In the genomic region with DNA sequence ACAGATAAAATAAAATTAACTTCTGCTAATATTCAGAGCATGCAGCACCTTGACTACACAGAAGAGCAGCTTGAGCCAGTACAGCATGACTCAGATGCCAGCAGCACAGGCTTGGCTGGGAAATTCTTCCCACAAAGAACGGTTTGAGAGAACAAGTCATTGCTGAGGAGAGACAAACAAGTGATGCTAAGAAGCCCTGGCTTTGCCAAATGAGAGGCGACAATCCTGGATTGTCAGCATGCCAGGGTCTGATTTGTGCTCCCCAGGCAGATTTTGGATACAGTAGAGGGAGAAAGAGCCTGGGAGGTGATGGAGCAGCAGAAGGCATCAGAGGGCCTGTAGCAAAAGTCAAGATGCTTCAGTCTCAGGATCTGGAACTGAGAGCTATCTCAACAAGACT, we compare ENCODE assay signal across 11 mouse cellular contexts. TPM values are rescaled to one million over a fixed set of nuclear protein-coding genes. Genes with fewer than 3 reads are reported as not detected.
DNase-seq lines count a peak whose midpoint lies in the region; TF ChIP-seq lines count a peak whose summit lies in the region.
"Had no signal": no experiment of that assay in that cellular context is flagged by ENCODE, and none has a peak within 500 bp of the region (broad histone marks: within the 10 kb centered on the region; RNA-seq: fewer than 3 reads in every experiment).

No protein-coding gene starts in this region.

- no peaks in the 10 kb centered on the region for H3K36me3 ChIP-seq in heart, adult 2 months (ENCODE audit: control insufficient read depth, insufficient read depth, low read length)
- H3K36me3 ChIP-seq: heart, embryonic 15.5 days; midbrain, embryonic 12.5 days had no signal

- peak; percentile 45 for DNase-seq in layer of hippocampus, adult 11-12 months (ENCODE audit: low spot score)
- no peak for DNase-seq in layer of hippocampus, adult 9-10 months (ENCODE audit: low spot score)
- DNase-seq in cerebellum, adult 9-11 months: peak; percentile 79
- peak; percentile 63 for DNase-seq in layer of hippocampus, adult 9-11 months
- peak; percentile 44 for DNase-seq in right cerebral cortex, postnatal 25 days
- no peak for DNase-seq in urinary bladder, postnatal 25 days (ENCODE audit: low spot score)
- no peak for DNase-seq in heart, adult 2 months
- no peak for DNase-seq in adrenal gland, adult (ENCODE audit: inconsistent age in 2 of 2, low spot score in 1 of 2)
- DNase-seq: liver, postnatal 0 days had no signal

- no peaks in the 10 kb centered on the region for H3K79me2 ChIP-seq in heart, adult 2 months (replicated peaks; ENCODE audit: control insufficient read depth, insufficient read depth, low read length)

- intact Hi-C loops in heart, adult 2 months (cut with DNase I): no loop called here

- 50% methylated on average over 2 of the region's 2 CpGs for WGBS in heart, adult 2 months

- no peak for TF ChIP-seq EP300 in heart, adult 2 months (IDR thresholded peaks at IDR 0.05; ENCODE audit: insufficient read depth, low read depth, low read length)

- no peaks in the 10 kb centered on the region for H3K4me1 ChIP-seq in heart, adult 2 months (ENCODE audit: control insufficient read depth, insufficient read depth, low read length)
- H3K4me1 ChIP-seq: heart, embryonic 15.5 days; midbrain, embryonic 12.5 days had no signal

- no peak overlapping the region for H3K4me3 ChIP-seq in heart, adult 2 months
- H3K4me3 ChIP-seq: heart, embryonic 15.5 days; midbrain, embryonic 12.5 days had no signal

- no peaks in the 10 kb centered on the region for H3K27me3 ChIP-seq in heart, adult 2 months (ENCODE audit: control insufficient read depth, insufficient read depth, low read length)
- H3K27me3 ChIP-seq: heart, embryonic 15.5 days; midbrain, embryonic 12.5 days had no signal

- no peak overlapping the region for H3K27ac ChIP-seq in heart, adult 2 months
- H3K27ac ChIP-seq: heart, embryonic 15.5 days; midbrain, embryonic 12.5 days had no signal

- TF ChIP-seq POLR2A in heart, adult 2 months (IDR thresholded peaks at IDR 0.05; ENCODE audit: insufficient read depth, low read depth, low read length): no peak

- H3K9ac ChIP-seq in heart, adult 2 months (ENCODE audit: low read depth, low read length): no peak overlapping the region
- H3K9ac ChIP-seq: heart, embryonic 15.5 days; liver, postnatal 0 days; midbrain, embryonic 12.5 days had no signal

- no peak for TF ChIP-seq CTCF in heart, adult 2 months (IDR thresholded peaks at IDR 0.05)

RNA-seq across cellular contexts. Expression of a gene that starts 18.2 kb away (rescaled TPM):
- 10 to 100 TPM; 68.9 to 73.4 TPM for total RNA-seq in heart, adult 2 months (2021)
- polyA plus RNA-seq in heart, adult 2 months (2012; rRNA removed): 7.3 and 26.7 TPM in 2 replicates

Comparison
In these comparisons a context has a peak if more than half of its experiments do, and no peak if none do; other contexts are left out.
1. DNase-seq: peak in layer of hippocampus, adult 11-12 months (single experiment), cerebellum, adult 9-11 months (single experiment), layer of hippocampus, adult 9-11 months (single experiment) and right cerebral cortex, postnatal 25 days (single experiment); none in layer of hippocampus, adult 9-10 months (single experiment), urinary bladder, postnatal 25 days (single experiment), heart, adult 2 months (0 of 2) and adrenal gland, adult (0 of 2).